Mouse (Mus musculus) liver, postnatal 0 days (tissue): ENCODE results near the gene Srsf3.

ENCODE experiments used
- CTCF ChIP-seq: sonication (generic); IDR thresholded peaks from 2 replicates; pipeline ENCODE4 v1.5.1; 2016; ENCODE audit warnings: antibody characterized with exemption, low read depth
- EP300 ChIP-seq: IDR thresholded peaks from 2 replicates; pipeline ENCODE4 v1.6.1; 2016; ENCODE audit warnings: antibody characterized with exemption, low read depth, mild to moderate bottlenecking

GRCm38 (mm10) chr17:29092497-29092896 lies 60.1 kb downstream of the Srsf3 start:
- TF ChIP-seq EP300, result no peak
- TF ChIP-seq CTCF, result no peak
